Mouse (Mus musculus): ENCODE data around the gene Timm9.
"Not testable (repeated sequence)": the region's sequence is repeated elsewhere in the genome, so short reads cannot be mapped to it uniquely, and the experiment has no call there.

Timm9 gene

GRCm38 (mm10) chr12:71104275-71104674 lies 32.2 kb downstream of the Timm9 start:
- not testable (repeated sequence) for DNase-seq

- no peak for DNase-seq
Observed at GRCm38 (mm10) chr12:71086331-71086730, 50.2 kb downstream of the Timm9 start.

All from lung, adult 18-20 months (tissue).